Mouse (Mus musculus): Measurements from ENCODE around the gene Hoxa6.

Gene Hoxa6

GRCm38 (mm10) chr6:52217895-52218642 is 9.5 kb upstream of the Hoxa6 start:
- in situ Hi-C loops (cut with MboI; ENCODE audit: low sequenced_read_pairs), result loop anchor here (25.0 kb wide), 1 partner anchor 356 kb away; no protein-coding TSS in a partner anchor

- in situ Hi-C loops (cut with MboI; ENCODE audit: low sequenced_read_pairs), result loop anchor here (25.0 kb wide), 1 partner anchor 355 kb away; no protein-coding TSS in a partner anchor
These were observed 8.9 kb upstream of the Hoxa6 start for GRCm38 (mm10) chr6:52217459-52217768.

GRCm38 (mm10) chr6:52216691-52217458 is 8.4 kb upstream of the Hoxa6 start:
- in situ Hi-C loops (cut with MboI; ENCODE audit: low sequenced_read_pairs), result loop anchor here (25.0 kb wide), 1 partner anchor 355 kb away; no protein-coding TSS in a partner anchor

- in situ Hi-C loops (cut with MboI; ENCODE audit: low sequenced_read_pairs), result loop anchor here (25.0 kb wide), 1 partner anchor 354 kb away; no protein-coding TSS in a partner anchor
These were observed 7.4 kb upstream of the Hoxa6 start for GRCm38 (mm10) chr6:52215771-52216535.

GRCm38 (mm10) chr6:52215070-52215469 is 6.5 kb upstream of the Hoxa6 start:
- in situ Hi-C loops (cut with MboI; ENCODE audit: low sequenced_read_pairs), result loop anchor here (25.0 kb wide), 1 partner anchor 353 kb away; no protein-coding TSS in a partner anchor

- in situ Hi-C loops (cut with MboI; ENCODE audit: low sequenced_read_pairs), result loop anchor here (25.0 kb wide), 1 partner anchor 352 kb away; no protein-coding TSS in a partner anchor
These were observed 5.7 kb upstream of the Hoxa6 start for GRCm38 (mm10) chr6:52214271-52214670.

GRCm38 (mm10) chr6:52213119-52213986 is 4.8 kb upstream of the Hoxa6 start, which contains the start of the genes Hoxa3 and Gm28308:
TSS of gene Hoxa3 (minus strand) at chr6:52213336.
TSS of gene Gm28308 (minus strand) at chr6:52213339.
- in situ Hi-C loops (cut with MboI; ENCODE audit: low sequenced_read_pairs), result loop anchor here (25.0 kb wide), 1 partner anchor 351 kb away; no protein-coding TSS in a partner anchor

GRCm38 (mm10) chr6:52212556-52213118 is 4.1 kb upstream of the Hoxa6 start:
- in situ Hi-C loops (cut with MboI; ENCODE audit: low sequenced_read_pairs), result loop anchor here (25.0 kb wide), 1 partner anchor 350 kb away; no protein-coding TSS in a partner anchor

- in situ Hi-C loops (cut with MboI; ENCODE audit: low sequenced_read_pairs), result loop anchor here (25.0 kb wide), 1 partner anchor 350 kb away; no protein-coding TSS in a partner anchor
These were observed 3.4 kb upstream of the Hoxa6 start for GRCm38 (mm10) chr6:52211961-52212360.

- in situ Hi-C loops (cut with MboI; ENCODE audit: low sequenced_read_pairs), result loop anchor here (25.0 kb wide), 1 partner anchor 349 kb away; no protein-coding TSS in a partner anchor
These were observed 2.8 kb upstream of the Hoxa6 start for GRCm38 (mm10) chr6:52211170-52211935.

GRCm38 (mm10) chr6:52209685-52210046 is 1.1 kb upstream of the Hoxa6 start:
- in situ Hi-C loops (cut with MboI; ENCODE audit: low sequenced_read_pairs), result loop anchor here (25.0 kb wide), 1 partner anchor 347 kb away; no protein-coding TSS in a partner anchor

- in situ Hi-C loops (cut with MboI; ENCODE audit: low sequenced_read_pairs), result loop anchor here (25.0 kb wide), 1 partner anchor 347 kb away; no protein-coding TSS in a partner anchor
These were observed 554 bp upstream of the Hoxa6 start for GRCm38 (mm10) chr6:52208868-52209684.

- in situ Hi-C loops (cut with MboI; ENCODE audit: low sequenced_read_pairs), result loop anchor here (25.0 kb wide), 1 partner anchor 345 kb away; no protein-coding TSS in a partner anchor
These were observed 892 bp downstream of the Hoxa6 start for GRCm38 (mm10) chr6:52207684-52207976.

- in situ Hi-C loops (cut with MboI; ENCODE audit: low sequenced_read_pairs), result loop anchor here (25.0 kb wide), 1 partner anchor 345 kb away; no protein-coding TSS in a partner anchor
These were observed 1.4 kb downstream of the Hoxa6 start for GRCm38 (mm10) chr6:52206882-52207683.

GRCm38 (mm10) chr6:52205638-52206621 is 2.6 kb downstream of the Hoxa6 start:
- in situ Hi-C loops (cut with MboI; ENCODE audit: low sequenced_read_pairs), result loop anchor here (25.0 kb wide), 1 partner anchor 344 kb away; no protein-coding TSS in a partner anchor

- in situ Hi-C loops (cut with MboI; ENCODE audit: low sequenced_read_pairs), result loop anchor here (25.0 kb wide), 1 partner anchor 343 kb away; no protein-coding TSS in a partner anchor
These were observed 3.3 kb downstream of the Hoxa6 start for GRCm38 (mm10) chr6:52205221-52205620.
